Mouse (Mus musculus): ENCODE results near the gene Klhl25.
A peak's percentile ranks its signal among the peaks of the same experiment; 100 is the strongest.
"Not testable (repeated sequence)": the region's sequence is repeated elsewhere in the genome, so short reads cannot be mapped to it uniquely, and the experiment has no call there.

Gene Klhl25

GRCm38 (mm10) chr7:75873216-75873615 is 25.1 kb downstream of the Klhl25 start:
- DNase-seq (ENCODE audit: low read depth, low spot score) = peak; percentile 23

GRCm38 (mm10) chr7:75873746-75874145 is 25.6 kb downstream of the Klhl25 start:
- DNase-seq (ENCODE audit: low read depth, low spot score) = no peak

GRCm38 (mm10) chr7:75879436-75879835 is 31.3 kb downstream of the Klhl25 start:
- not testable (repeated sequence) for DNase-seq (ENCODE audit: low read depth, low spot score)

- no peak for DNase-seq (ENCODE audit: low read depth, low spot score)
Measured at GRCm38 (mm10) chr7:75880236-75880635, 32.1 kb downstream of the Klhl25 start.

- peak; percentile 79 for DNase-seq (ENCODE audit: low read depth, low spot score)
Measured at GRCm38 (mm10) chr7:75880650-75881049, 32.5 kb downstream of the Klhl25 start.

- DNase-seq (ENCODE audit: low read depth, low spot score) = no peak
Measured at GRCm38 (mm10) chr7:75881376-75881775, 33.3 kb downstream of the Klhl25 start.

- no peak for DNase-seq (ENCODE audit: low read depth, low spot score)
Measured at GRCm38 (mm10) chr7:75881791-75882190, 33.7 kb downstream of the Klhl25 start.

- no peak for DNase-seq (ENCODE audit: low read depth, low spot score)
Measured at GRCm38 (mm10) chr7:75891466-75891865, 43.4 kb downstream of the Klhl25 start.

- DNase-seq (ENCODE audit: low read depth, low spot score) = no peak
Measured at GRCm38 (mm10) chr7:75892737-75893136, 44.6 kb downstream of the Klhl25 start.

- no peak for DNase-seq (ENCODE audit: low read depth, low spot score)
Measured at GRCm38 (mm10) chr7:75893709-75894108, 45.6 kb downstream of the Klhl25 start.

GRCm38 (mm10) chr7:75897041-75897440 is 48.9 kb downstream of the Klhl25 start:
- DNase-seq (ENCODE audit: low read depth, low spot score) = no peak

GRCm38 (mm10) chr7:75899102-75899501 is 51.0 kb downstream of the Klhl25 start:
- DNase-seq (ENCODE audit: low read depth, low spot score) = no peak

- no peak for DNase-seq (ENCODE audit: low read depth, low spot score)
Measured at GRCm38 (mm10) chr7:75899517-75899916, 51.4 kb downstream of the Klhl25 start.

- DNase-seq (ENCODE audit: low read depth, low spot score) = no peak
Measured at GRCm38 (mm10) chr7:75899954-75900353, 51.8 kb downstream of the Klhl25 start.

GRCm38 (mm10) chr7:75905145-75905544 is 57.0 kb downstream of the Klhl25 start:
- DNase-seq (ENCODE audit: low read depth, low spot score) = no peak

GRCm38 (mm10) chr7:75910035-75910651 is 62.0 kb downstream of the Klhl25 start:
- DNase-seq (ENCODE audit: low read depth, low spot score) = peak; percentile 78

GRCm38 (mm10) chr7:75910652-75911035 is 62.5 kb downstream of the Klhl25 start:
- no peak for DNase-seq (ENCODE audit: low read depth, low spot score)

GRCm38 (mm10) chr7:75913952-75914351 is 65.8 kb downstream of the Klhl25 start:
- DNase-seq (ENCODE audit: low read depth, low spot score) = peak; percentile 90

GRCm38 (mm10) chr7:75915550-75915949 is 67.4 kb downstream of the Klhl25 start:
- DNase-seq (ENCODE audit: low read depth, low spot score) = not testable (repeated sequence)

- DNase-seq (ENCODE audit: low read depth, low spot score) = no peak
Measured at GRCm38 (mm10) chr7:75917662-75918061, 69.6 kb downstream of the Klhl25 start.

GRCm38 (mm10) chr7:75919745-75920144 is 71.6 kb downstream of the Klhl25 start:
- not testable (repeated sequence) for DNase-seq (ENCODE audit: low read depth, low spot score)
